Mouse (Mus musculus) right cerebral cortex, adult 2 months (tissue): ENCODE results near the gene Olfr1226.
"Not testable (repeated sequence)": the region's sequence is repeated elsewhere in the genome, so short reads cannot be mapped to it uniquely, and the experiment has no call there.

Experiments
- DNase-seq, 2 experiments: peaks; one replicate each; pipeline ENCODE4 v3.0.0; 2021 to 2022; ENCODE audit warnings: low spot score in 2 of 2

Gene Olfr1226

DNA sequence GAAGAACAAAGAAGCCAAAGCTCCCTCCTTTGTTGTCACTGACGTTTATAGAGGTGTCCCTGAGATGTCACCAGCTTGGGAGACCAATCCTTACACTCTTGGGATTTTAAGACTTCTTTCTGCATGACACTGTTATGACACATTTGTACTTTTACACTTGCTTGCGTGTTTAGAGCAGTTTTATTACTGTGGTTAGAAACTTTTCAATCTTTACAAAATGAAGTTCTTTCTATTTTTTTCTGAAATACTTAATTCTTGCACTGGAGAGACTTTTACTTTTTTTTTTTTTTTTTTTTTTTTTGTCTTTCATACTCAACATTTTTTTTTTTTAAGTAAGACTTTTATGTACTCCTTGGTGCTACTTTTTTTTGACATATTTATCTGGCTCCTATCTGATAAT is at the start of gene Olfr1226:
TSS of gene Olfr1226 (minus strand) at position 101 of the 400 bp plus-strand sequence.
- no peak for DNase-seq

DNA sequence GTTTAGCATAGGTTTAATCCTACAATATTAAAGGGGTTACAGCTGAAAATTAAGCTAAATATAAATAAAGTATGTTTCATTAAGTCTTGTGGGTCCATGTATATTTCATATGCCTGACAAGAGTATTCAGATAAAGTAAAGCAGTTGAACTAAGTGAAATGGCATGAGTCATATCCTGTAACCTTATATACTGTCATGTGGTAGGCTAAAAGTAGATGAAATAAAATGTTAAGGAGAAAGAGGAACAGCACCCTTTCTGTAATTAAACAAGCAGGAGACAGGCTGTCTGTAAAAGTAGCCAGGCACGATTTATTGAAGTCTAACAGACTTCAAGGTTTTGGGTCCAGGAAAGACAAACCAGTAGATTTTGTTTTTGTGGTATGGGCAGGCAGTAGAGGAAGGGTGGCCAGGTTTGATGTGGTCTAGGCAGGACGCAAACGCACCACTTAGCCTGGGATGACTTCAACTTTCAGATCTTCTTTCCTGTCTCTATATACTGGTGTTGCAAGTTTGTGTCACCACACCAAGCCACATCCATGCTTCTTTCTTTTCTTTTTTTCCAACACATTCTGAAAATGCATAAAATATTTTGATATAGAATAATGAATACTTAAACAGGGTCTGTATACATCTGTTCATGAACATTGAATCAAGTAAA is 3.4 kb downstream of the Olfr1226 start:
- DNase-seq = no peak

DNA sequence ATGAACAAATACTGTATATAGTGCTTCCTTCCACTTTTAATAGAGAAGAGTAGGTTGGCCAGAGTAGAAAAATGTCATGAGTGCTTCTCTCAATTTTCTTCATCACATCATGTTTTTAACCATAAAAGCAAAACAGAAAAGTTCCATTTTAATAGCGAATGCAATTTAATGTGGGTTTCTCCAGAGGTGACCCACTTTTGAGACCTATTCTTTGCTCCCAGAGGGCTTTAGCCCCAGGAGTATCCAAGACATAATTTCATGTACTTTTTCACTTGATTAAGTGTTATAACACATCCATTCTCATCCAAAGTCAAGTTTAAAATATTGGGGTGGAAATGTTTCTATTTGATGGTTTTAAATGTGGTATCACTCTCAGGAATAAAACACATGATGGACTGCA is 25.3 kb downstream of the Olfr1226 start, which contains the start of gene Olfr1225:
TSS of gene Olfr1225 (minus strand) at position 101 of the 400 bp plus-strand sequence.
- DNase-seq = no peak

DNA sequence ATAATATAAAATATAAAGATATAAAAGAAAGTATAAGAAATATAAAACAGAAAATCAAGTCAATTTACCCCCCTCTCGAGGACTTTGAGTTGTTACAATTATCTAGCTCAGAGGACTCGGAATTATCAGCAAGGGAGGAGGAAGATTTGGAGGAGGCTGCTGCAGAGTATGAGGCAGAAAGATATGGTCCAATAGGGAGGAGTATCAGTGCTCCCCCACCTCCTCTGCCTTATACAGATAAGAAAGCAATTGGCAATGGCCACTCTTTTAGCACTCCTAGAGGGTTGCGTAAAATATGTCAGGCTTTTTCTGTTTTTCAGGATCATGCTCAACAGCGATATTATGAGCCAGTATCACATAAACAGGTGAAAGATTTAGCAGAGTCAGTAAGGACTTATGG is 35.1 kb downstream of the Olfr1226 start:
- DNase-seq = not testable (repeated sequence)

DNA sequence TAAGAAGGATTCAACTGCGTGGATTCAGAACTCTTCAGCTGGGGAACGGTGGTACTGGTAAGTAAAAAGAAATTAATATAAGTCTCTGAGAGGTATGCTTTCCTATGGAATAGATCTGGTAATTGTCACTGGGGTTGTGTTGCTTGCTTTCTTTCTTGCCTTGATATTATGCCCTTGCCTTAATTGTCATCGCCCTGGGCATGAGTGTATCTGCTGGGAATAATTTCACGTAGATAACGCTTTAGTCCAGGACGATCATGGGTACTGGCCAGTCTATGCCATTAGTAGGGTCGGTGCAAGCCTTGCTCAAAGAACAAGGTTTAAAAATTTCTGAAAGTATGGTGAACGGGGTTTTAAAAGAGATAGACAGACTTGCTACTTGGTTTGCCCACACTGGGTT is 35.9 kb downstream of the Olfr1226 start, which contains the start of gene Olfr1224-ps1:
TSS of gene Olfr1224-ps1 (minus strand) at position 101 of the 400 bp plus-strand sequence.
- not testable (repeated sequence) for DNase-seq

DNA sequence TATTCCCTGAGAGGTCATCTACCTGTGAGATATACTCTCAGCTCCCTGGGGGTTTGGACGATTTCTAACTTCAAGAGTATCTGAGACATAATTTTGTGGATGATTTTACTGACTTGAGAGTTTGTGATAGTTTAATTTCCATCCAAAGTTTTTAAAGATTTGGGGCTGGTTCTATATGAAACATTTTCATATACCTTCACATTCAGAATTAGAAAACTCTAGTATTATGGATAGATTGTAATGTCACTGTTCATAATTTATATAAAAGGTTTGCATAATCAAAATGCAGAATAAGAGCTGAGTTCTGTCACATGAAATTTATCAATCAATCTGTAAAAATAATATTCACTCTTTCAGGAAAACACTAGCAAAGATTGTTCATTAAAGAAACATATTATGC is 48.4 kb downstream of the Olfr1226 start, which contains the start of gene Olfr1223:
TSS of gene Olfr1223 (minus strand) at position 101 of the 400 bp plus-strand sequence.
- no peak for DNase-seq
